Mouse (Mus musculus) kidney, embryonic 16.5 days (tissue): ENCODE measurements at regions not wholly inside any gene's neighbourhood (a gene's known extent, or its start where the extent isn't known, plus 50 kb on each side); places are given as distances from the start of the nearest gene placed in this dataset.

ENCODE experiments used
- ATAC-seq: fragments of 200-750 bp; cut with Nextera tagmentation; 2 replicates; pipeline ENCODE4 v1.8.0; 2017; ENCODE audit warnings: moderate TSS enrichment; ENCODE audit not compliant: low FRiP score, low TSS enrichment
- H3K27ac ChIP-seq: fragments of 300-500 bp; sonication (generic); 2 replicates; pipeline ENCODE4 v1.5.1; 2014; ENCODE audit warnings: low read length
- H3K27me3 ChIP-seq: fragments of 300-500 bp; sonication (generic); 2 replicates; pipeline ENCODE4 v1.6.1; 2014; ENCODE audit warnings: low read length, control low read depth, mixed read lengths; ENCODE audit not compliant: insufficient read depth
- H3K36me3 ChIP-seq: fragments of 300-500 bp; sonication (generic); 2 replicates; pipeline ENCODE4 v1.6.1; 2014; ENCODE audit warnings: low read length, control low read depth, mixed read lengths; ENCODE audit not compliant: insufficient read depth
- H3K4me1 ChIP-seq: fragments of 300-500 bp; sonication (generic); 2 replicates; pipeline ENCODE4 v1.6.1; 2014; ENCODE audit warnings: low read length, control low read depth, mixed read lengths; ENCODE audit not compliant: insufficient read depth
- H3K4me2 ChIP-seq: fragments of 300-500 bp; sonication (generic); replicated peaks from 2 replicates; pipeline ENCODE4 v1.6.1; 2014; ENCODE audit warnings: low read depth, low read length
- H3K4me3 ChIP-seq: fragments of 300-500 bp; sonication (generic); 2 replicates; pipeline ENCODE4 v1.5.1; 2014; ENCODE audit warnings: mild to moderate bottlenecking, low read length
- H3K9ac ChIP-seq: fragments of 300-500 bp; sonication (generic); replicated peaks from 2 replicates; pipeline ENCODE4 v1.6.1; 2014; ENCODE audit warnings: low read length
- H3K9me3 ChIP-seq: fragments of 300-500 bp; sonication (generic); 2 replicates; pipeline ENCODE4 v1.6.1; 2016; ENCODE audit warnings: low read length, control low read depth
- WGBS: fragments of 180-500 bp; shearing (Covaris S2); extraction: QIAGEN DNeasy Blood & Tissue Kit; methylation state at CpG from one replicate; pipeline ENCODE4 v1.1.7; 2014; 5-methylcytosine and 5-hydroxymethylcytosine counted together

DNA sequence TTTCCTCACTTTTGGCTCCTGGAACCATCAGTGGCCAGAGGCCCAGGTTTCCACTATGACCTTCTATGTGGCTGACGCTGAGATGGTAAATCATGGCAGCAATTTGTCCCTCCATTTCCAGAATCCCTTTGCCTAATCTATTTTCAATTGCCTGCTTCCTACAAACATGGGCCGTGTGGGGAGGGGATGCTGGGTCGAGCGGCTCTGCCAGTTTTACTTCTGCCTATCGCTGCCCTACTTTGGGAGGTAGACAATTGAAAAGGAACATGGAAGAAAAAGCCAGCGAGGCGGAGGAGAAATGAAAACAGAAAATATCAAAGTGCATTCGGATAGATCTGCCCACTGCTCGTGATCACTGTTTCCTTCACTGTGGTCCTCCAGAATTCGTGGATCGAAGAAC lies 123.3 kb upstream of the Nrp1 start:
- Histone ChIP-seq H3K9me3 (no peaks in the 10 kb centered on the region), H3K9ac (no peak overlapping the region), H3K27ac (no peak overlapping the region), H3K36me3 (no peaks in the 10 kb centered on the region), H3K4me3 (no peak overlapping the region), H3K27me3 (no peaks in the 10 kb centered on the region), H3K4me1 (peaks cover 4% of the 10 kb centered on the region), H3K4me2 (no peak overlapping the region)
- 54% methylated on average over 11 of the region's 11 CpGs for WGBS
- no peak for ATAC-seq

DNA sequence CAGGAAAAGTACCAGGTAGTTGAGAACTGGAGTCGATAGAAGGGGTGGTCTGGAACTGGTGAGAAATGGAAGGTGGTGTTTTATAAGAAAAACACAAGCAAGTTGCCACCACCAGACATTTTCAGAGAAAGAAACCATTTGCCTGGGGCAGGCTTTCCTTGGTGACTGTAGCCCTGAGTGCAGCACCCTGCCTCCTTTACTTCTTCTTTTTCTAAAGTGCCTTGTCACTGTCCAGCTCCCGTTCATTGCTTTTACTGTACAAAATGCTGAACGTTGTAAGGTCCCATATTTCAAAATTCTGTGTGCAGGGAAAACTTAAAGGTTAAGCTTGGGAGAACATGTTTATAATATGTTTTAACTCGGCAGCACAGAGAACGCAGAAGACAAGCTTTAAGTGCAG lies 122.9 kb upstream of the Nrp1 start:
- 47% methylated on average over 5 of the region's 5 CpGs for WGBS
- Histone ChIP-seq H3K36me3 (no peaks in the 10 kb centered on the region), H3K4me2 (no peak overlapping the region), H3K9ac (no peak overlapping the region), H3K27me3 (no peaks in the 10 kb centered on the region), H3K27ac (no peak overlapping the region), H3K9me3 (no peaks in the 10 kb centered on the region), H3K4me3 (no peak overlapping the region), H3K4me1 (peaks cover 4% of the 10 kb centered on the region)
- no peak for ATAC-seq

DNA sequence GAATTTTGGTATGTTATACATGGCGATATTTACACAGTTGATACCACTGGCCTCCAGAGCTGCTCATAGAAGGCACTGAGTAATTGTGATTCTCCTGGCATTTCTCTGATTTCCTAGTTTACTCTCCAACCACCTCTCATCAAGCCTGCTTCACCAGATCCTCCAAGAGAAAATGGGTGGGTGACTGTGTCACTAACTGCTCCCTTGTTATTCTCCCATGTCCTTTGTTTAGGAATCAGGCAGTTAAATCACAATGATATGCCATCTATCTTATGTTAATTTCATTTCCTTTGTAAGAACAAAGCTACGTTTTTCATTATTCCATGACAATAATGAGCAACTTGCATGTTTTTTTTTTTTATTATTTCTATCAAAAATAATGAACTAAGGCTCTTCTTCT lies 122.3 kb upstream of the Nrp1 start:
- WGBS: 81% methylated on average over 2 of the region's 2 CpGs
- peaks cover 4% of the 10 kb centered on the region for H3K4me1 ChIP-seq
- no peak overlapping the region for H3K27ac ChIP-seq
- ATAC-seq: no peak
- no peaks in the 10 kb centered on the region for H3K36me3 ChIP-seq
- no peak overlapping the region for H3K9ac ChIP-seq
- no peak overlapping the region for H3K4me3 ChIP-seq
- no peaks in the 10 kb centered on the region for H3K9me3 ChIP-seq
- no peaks in the 10 kb centered on the region for H3K27me3 ChIP-seq
- no peak overlapping the region for H3K4me2 ChIP-seq

DNA sequence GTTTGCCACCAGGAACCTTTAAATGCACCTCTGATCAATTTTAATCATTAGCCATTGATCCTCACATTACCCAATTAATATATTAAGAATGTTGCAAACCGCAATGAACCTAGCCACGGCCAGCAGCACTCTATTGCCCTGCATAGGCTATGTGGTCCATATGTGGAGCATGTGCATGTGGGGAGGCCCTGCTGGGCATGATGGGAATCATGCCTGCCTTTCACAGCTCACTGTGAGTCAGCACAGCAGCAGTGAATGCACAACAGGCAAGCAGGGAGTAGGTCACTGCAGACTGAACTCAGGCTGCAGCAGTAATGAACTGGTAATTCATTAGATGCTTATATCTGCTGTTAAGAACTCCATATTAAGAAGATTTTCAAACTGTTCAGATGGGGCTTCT lies 119.5 kb upstream of the Nrp1 start:
- Histone ChIP-seq H3K27me3 (no peaks in the 10 kb centered on the region), H3K4me1 (peaks cover 4% of the 10 kb centered on the region), H3K27ac (no peak overlapping the region), H3K4me3 (no peak overlapping the region), H3K9me3 (no peaks in the 10 kb centered on the region), H3K4me2 (no peak overlapping the region), H3K9ac (no peak overlapping the region), H3K36me3 (no peaks in the 10 kb centered on the region)
- WGBS: 95% methylated on average over 2 of the region's 2 CpGs
- no peak for ATAC-seq

DNA sequence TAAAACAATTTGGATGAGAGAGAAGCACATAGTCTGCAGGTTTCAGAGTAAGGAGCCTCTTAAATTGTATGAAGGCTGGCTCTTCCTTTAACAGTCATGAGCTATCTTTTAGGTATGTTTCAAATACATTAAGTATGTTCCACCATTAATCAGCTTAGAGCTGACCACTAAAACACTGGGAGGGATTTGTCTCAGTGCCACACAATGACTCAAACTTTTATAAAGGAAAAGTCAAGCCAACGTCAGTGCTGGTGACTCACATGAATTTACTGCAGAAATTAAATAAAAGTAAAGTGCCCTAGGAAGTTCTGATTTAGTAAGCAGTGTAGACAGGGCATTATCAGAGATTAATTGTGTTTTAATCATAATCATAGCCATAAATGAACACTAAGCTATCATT lies 118.6 kb upstream of the Nrp1 start:
- Histone ChIP-seq H3K4me1 (peaks cover 2% of the 10 kb centered on the region), H3K4me2 (no peak overlapping the region), H3K27me3 (no peaks in the 10 kb centered on the region), H3K9me3 (no peaks in the 10 kb centered on the region), H3K36me3 (no peaks in the 10 kb centered on the region), H3K9ac (no peak overlapping the region), H3K4me3 (no peak overlapping the region), H3K27ac (no peak overlapping the region)
- ATAC-seq: no peak
- WGBS: 49% methylated on average over 1 of the region's 1 CpGs

DNA sequence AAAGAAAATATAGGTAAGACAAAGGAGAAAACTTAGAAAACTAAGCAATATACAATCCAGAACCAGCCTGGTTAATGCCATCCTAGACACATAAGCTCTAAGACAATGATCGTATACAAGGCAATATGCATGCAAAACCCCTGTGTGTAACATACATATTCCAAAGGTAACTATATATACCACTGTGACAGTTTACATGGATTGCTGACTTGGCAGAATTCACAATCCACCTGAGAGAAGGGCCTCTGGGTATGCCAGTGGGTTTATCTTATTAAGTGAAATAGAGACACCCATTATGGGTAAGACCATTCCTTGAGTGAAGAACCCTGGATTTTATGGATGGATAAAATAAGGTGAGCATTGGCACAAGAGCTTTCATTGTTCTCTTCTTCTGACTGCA lies 117.2 kb upstream of the Nrp1 start:
- H3K4me2 ChIP-seq: no peak overlapping the region
- H3K4me3 ChIP-seq: no peak overlapping the region
- no peaks in the 10 kb centered on the region for H3K9me3 ChIP-seq
- no peaks in the 10 kb centered on the region for H3K36me3 ChIP-seq
- WGBS: 98% methylated on average over 1 of the region's 1 CpGs
- no peak for ATAC-seq
- no peak overlapping the region for H3K27ac ChIP-seq
- no peak overlapping the region for H3K9ac ChIP-seq
- H3K4me1 ChIP-seq: no peaks in the 10 kb centered on the region
- no peaks in the 10 kb centered on the region for H3K27me3 ChIP-seq

DNA sequence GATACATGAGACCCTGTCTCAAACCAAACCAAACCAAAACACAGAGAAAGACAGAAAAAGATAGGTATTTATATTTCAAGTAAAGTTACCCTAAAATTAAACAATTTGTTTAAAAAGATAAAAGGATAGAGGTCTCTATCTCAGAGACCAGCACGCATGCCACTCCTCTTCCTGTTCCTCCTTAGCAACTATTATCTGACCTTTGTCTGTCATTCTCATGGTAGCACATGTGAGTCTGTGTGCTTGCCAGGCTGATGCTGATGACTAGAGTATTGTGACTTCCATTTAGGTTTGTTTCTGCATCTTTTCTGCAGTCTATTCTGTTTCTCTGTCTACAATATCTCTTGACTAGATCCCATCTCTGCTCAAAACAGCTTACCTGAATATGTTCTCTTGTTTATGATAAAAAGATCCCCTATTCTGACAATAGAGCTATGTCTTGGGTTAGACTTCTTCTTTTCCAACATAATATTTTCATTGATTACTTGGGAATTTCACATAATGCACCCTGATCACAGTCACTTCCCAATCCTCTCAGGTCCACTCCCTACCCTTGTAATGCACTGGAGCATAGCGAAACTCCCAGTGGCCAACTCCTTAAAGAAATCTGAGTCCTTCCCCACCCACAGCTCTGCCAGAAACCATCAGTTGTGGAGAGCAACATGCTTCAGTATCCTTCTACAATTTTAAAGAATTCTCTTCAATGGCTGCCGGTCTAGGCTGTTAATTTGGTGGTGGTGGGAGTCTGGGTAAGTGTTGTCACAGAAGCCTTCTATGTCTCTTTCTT lies 115.7 kb upstream of the Nrp1 start:
- Histone ChIP-seq H3K4me2 (no peak overlapping the region), H3K27me3 (no peaks in the 10 kb centered on the region), H3K36me3 (no peaks in the 10 kb centered on the region), H3K27ac (no peak overlapping the region), H3K4me1 (no peaks in the 10 kb centered on the region), H3K9ac (no peak overlapping the region), H3K4me3 (no peak overlapping the region), H3K9me3 (no peaks in the 10 kb centered on the region)
- whole genome bisulfite sequencing: 65% methylated on average over 3 of the region's 3 CpGs
- ATAC-seq: no peak

DNA sequence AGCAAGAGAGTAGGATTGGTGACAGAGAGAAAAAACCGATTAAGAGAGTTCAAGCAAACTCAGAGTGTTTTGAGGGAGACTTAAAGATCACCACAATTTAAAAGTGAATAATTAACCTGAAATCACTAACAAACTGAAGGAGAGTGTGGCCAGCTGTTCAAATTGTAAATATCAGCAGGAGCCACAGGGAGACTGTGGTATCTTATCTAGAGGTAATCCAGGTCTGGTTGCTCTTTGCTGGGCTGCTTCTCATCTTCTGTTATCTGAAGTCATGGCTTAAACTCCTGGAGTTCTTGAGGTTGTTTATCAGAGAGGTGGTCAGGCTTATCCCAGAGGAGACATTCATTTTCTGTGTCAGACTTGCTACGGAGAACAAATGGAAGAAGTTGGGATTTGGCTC lies 106.7 kb upstream of the Nrp1 start:
- no peaks in the 10 kb centered on the region for H3K27me3 ChIP-seq
- no peaks in the 10 kb centered on the region for H3K9me3 ChIP-seq
- ATAC-seq: no peak
- 50% methylated on average over 2 of the region's 2 CpGs for WGBS
- no peak overlapping the region for H3K4me2 ChIP-seq
- H3K36me3 ChIP-seq: no peaks in the 10 kb centered on the region
- no peak overlapping the region for H3K9ac ChIP-seq
- no peak overlapping the region for H3K27ac ChIP-seq
- no peaks in the 10 kb centered on the region for H3K4me1 ChIP-seq
- H3K4me3 ChIP-seq: no peak overlapping the region

DNA sequence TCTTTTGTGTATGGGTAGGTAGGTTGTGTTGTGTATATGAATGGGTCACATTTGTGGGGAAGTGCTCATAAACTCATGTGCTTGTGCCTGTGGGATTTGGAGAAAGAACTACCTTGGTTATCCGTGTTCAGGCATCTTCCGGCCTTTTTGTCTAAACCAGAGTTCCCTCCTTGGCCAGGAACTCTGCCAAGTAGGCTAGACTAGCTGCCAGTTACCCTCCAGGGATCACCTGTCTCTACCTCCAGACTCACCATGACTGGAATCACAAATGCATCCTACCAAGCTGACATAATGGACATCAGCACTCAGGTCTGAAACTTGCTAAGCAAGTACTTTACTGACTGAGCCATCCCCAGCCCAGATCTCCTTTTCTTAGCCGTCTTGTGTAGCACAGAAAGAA lies 97.6 kb upstream of the Nrp1 start:
- no peaks in the 10 kb centered on the region for H3K27me3 ChIP-seq
- H3K36me3 ChIP-seq: no peaks in the 10 kb centered on the region
- H3K4me2 ChIP-seq: no peak overlapping the region
- no peak overlapping the region for H3K27ac ChIP-seq
- ATAC-seq: no peak
- H3K9ac ChIP-seq: no peak overlapping the region
- 0 out of 2 replicates have a peak, but pooled peaks cover 15% of the 10 kb centered on the region for H3K4me1 ChIP-seq
- WGBS: 90% methylated on average over 3 of the region's 3 CpGs
- H3K9me3 ChIP-seq: no peaks in the 10 kb centered on the region
- no peak overlapping the region for H3K4me3 ChIP-seq

DNA sequence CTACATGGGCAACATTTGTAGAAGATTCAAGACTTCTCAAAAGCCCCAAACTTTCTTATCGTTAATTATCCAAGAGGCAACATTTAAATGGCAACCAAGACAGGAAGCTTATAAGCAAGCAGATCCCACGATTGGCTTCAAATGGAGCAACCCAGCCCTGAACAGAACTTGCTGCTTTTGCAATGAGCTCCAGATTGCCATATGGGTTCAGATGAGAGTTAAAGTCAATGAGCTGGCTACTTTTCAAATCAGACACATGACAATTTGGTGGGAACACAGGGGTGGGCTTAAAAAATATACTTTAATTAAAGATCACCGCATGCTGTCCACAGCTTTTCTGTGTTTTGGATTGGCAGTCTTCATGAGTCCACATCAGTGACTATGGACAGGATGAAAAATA lies 97.0 kb upstream of the Nrp1 start:
- Histone ChIP-seq H3K36me3 (no peaks in the 10 kb centered on the region), H3K4me1 (peaks cover 18% of the 10 kb centered on the region; the same call in 1 of the 2 replicates), H3K27me3 (no peaks in the 10 kb centered on the region), H3K4me3 (no peak overlapping the region), H3K9me3 (no peaks in the 10 kb centered on the region), H3K4me2 (no peak overlapping the region), H3K27ac (no peak overlapping the region), H3K9ac (no peak overlapping the region)
- ATAC-seq: no peak
- 83% methylated on average over 3 of the region's 3 CpGs for WGBS
